8 mouse cellular contexts compared by ENCODE assay signal in the genomic region with DNA sequence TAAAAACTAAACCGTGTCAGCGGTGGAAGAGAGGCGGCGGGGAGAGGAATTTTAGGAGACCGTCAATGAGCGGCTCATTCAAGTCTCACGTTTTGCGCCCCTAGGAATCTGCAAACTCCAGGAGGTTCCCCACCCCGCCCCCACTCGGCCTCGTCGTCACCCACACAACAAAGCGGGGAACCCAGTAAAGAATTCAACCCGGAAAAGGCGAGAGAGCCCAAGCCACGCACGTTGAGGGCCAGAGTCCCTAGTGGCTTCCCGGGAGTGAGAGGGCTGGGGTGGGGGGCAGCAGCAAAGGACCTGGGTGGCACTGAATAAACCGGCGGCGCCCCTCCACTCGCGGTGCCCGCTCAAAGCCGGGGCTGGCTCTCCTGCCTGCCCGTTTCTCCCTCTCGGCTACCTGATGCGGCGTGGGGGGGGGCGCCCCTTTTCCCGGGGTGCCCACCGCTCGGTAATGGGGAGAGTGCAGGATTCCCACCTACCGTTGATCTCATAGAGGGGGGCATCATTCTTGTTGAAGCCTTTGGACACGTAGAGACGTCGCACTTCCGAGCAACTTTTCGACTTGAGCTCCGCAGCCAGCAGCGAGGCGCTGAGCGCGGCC. TPM values are rescaled to one million over a fixed set of nuclear protein-coding genes. Genes with fewer than 3 reads are reported as not detected.
A peak's percentile ranks its signal among the peaks of the same experiment; 100 is the strongest.
DNase-seq lines count a peak whose midpoint lies in the region; ATAC-seq and TF ChIP-seq lines count a peak whose summit lies in the region.

No protein-coding gene starts in this region.

- peak; percentile 57 for DNase-seq in adrenal gland, adult 2 months
- no peak for DNase-seq in adrenal gland, postnatal 4 days (ENCODE audit: low spot score in 2 of 2)
- no peak for DNase-seq in thymus, adult 2 months
- DNase-seq in thymus, postnatal 10 days (ENCODE audit: low spot score in 2 of 2), result no peak
- no peak for DNase-seq in thymus, adult 18-20 months

- no peaks in the 10 kb centered on the region for H3K36me3 ChIP-seq in thymus, adult 2 months (ENCODE audit: control insufficient read depth, insufficient read depth, low read length)
- H3K36me3 ChIP-seq in hindbrain, embryonic 13.5 days, result no peaks in the 10 kb centered on the region
- H3K36me3 ChIP-seq in liver, embryonic 15.5 days (replicated peaks), result no peaks in the 10 kb centered on the region
- no peaks in the 10 kb centered on the region for H3K36me3 ChIP-seq in stomach, embryonic 16.5 days (ENCODE audit: control insufficient read depth, insufficient read depth, low read length)

- TF ChIP-seq CTCF in thymus, adult 2 months (IDR thresholded peaks at IDR 0.05; ENCODE audit: borderline replicate concordance, control insufficient read depth, extremely low read depth, insufficient read depth, low read length, poor library complexity), result no peak

- peak overlapping the region; percentile 73 for H3K4me2 ChIP-seq in hindbrain, embryonic 13.5 days
- peak overlapping the region; percentile 90 for H3K4me2 ChIP-seq in liver, embryonic 15.5 days
- H3K4me2 ChIP-seq in stomach, embryonic 16.5 days (ENCODE audit: low read depth, low read length), result peak overlapping the region; percentile 59

- H3K27me3 ChIP-seq in thymus, adult 2 months (ENCODE audit: control insufficient read depth, insufficient read depth, low read length), result no peaks in the 10 kb centered on the region
- H3K27me3 ChIP-seq in hindbrain, embryonic 13.5 days, result peaks cover 21% of the 10 kb centered on the region
- peaks cover 28% of the 10 kb centered on the region for H3K27me3 ChIP-seq in liver, embryonic 15.5 days
- H3K27me3 ChIP-seq in stomach, embryonic 16.5 days (ENCODE audit: control insufficient read depth, insufficient read depth, low read length), result no peaks in the 10 kb centered on the region; the same call in 1 of the 2 replicates

- WGBS in thymus, adult 2 months, result 5% methylated on average over 36 of the region's 44 CpGs
- 16% methylated on average over 39 of the region's 44 CpGs for WGBS in hindbrain, embryonic 13.5 days
- WGBS in liver, embryonic 15.5 days (ENCODE audit: insufficient replicate concordance), result 17% methylated on average over 41 of the region's 44 CpGs
- WGBS in stomach, embryonic 16.5 days, result 15% methylated on average over 44 of the region's 44 CpGs

- H3K4me3 ChIP-seq in thymus, adult 2 months (ENCODE audit: control insufficient read depth, insufficient read depth, low read length), result peak overlapping the region; percentile 3; the same call in 1 of the 2 replicates
- peak overlapping the region; percentile 51 for H3K4me3 ChIP-seq in hindbrain, embryonic 13.5 days
- peak overlapping the region; percentile 63 for H3K4me3 ChIP-seq in liver, embryonic 15.5 days (replicated peaks)
- peak overlapping the region; percentile 63 for H3K4me3 ChIP-seq in stomach, embryonic 16.5 days (replicated peaks; ENCODE audit: low read length)

- H3K9me3 ChIP-seq in hindbrain, embryonic 13.5 days, result no peaks in the 10 kb centered on the region
- no peaks in the 10 kb centered on the region for H3K9me3 ChIP-seq in liver, embryonic 15.5 days (replicated peaks)
- H3K9me3 ChIP-seq in stomach, embryonic 16.5 days (replicated peaks; ENCODE audit: control insufficient read depth, low read length), result no peaks in the 10 kb centered on the region

- H3K27ac ChIP-seq in thymus, adult 2 months (ENCODE audit: control insufficient read depth, insufficient read depth, low read length), result no peak overlapping the region
- no peak overlapping the region for H3K27ac ChIP-seq in hindbrain, embryonic 13.5 days
- H3K27ac ChIP-seq in liver, embryonic 15.5 days (replicated peaks), result no peak overlapping the region
- no peak overlapping the region for H3K27ac ChIP-seq in stomach, embryonic 16.5 days (ENCODE audit: low read length)

- no peaks in the 10 kb centered on the region for H3K4me1 ChIP-seq in thymus, adult 2 months (replicated peaks; ENCODE audit: control insufficient read depth, insufficient read depth, low read length)
- H3K4me1 ChIP-seq in hindbrain, embryonic 13.5 days (replicated peaks), result peaks cover 9% of the 10 kb centered on the region
- H3K4me1 ChIP-seq in liver, embryonic 15.5 days (replicated peaks), result peaks cover 18% of the 10 kb centered on the region
- no peaks in the 10 kb centered on the region for H3K4me1 ChIP-seq in stomach, embryonic 16.5 days (ENCODE audit: control insufficient read depth, insufficient read depth, low read length)

- TF ChIP-seq POLR2A in thymus, adult 2 months (IDR thresholded peaks at IDR 0.05; ENCODE audit: control insufficient read depth, extremely low read depth, insufficient read depth, low read length, poor library complexity), result no peak

- H3K9ac ChIP-seq in hindbrain, embryonic 13.5 days, result peak overlapping the region; percentile 71
- peak overlapping the region; percentile 59; the same call in 1 of the 2 replicates for H3K9ac ChIP-seq in liver, embryonic 15.5 days
- peak overlapping the region; percentile 71 for H3K9ac ChIP-seq in stomach, embryonic 16.5 days (ENCODE audit: low read length)

- ATAC-seq in hindbrain, embryonic 13.5 days (ENCODE audit: low FRiP score), result no peak
- ATAC-seq in liver, embryonic 15.5 days (ENCODE audit: insufficient read depth), result no peak; the same call in 1 of the 2 replicates
- ATAC-seq in stomach, embryonic 16.5 days (ENCODE audit: insufficient read depth, low FRiP score), result no peak

RNA-seq across cellular contexts. Expression of a gene that starts 0.8 kb away (rescaled TPM):
- 100 to 1,000 TPM in 1 of 2 experiments, 10 to 100 TPM in 1; 82.9 to 174 TPM for total RNA-seq in adrenal gland, adult 2 months (2021)
- 63.6 and 100 TPM in 2 replicates for polyA plus RNA-seq in adrenal gland, adult 2 months (2012; rRNA removed)
- 100 to 1,000 TPM; 183 to 209 TPM for total RNA-seq in adrenal gland, postnatal 4 days (2021)
- 3.9 and 5.0 TPM in 2 replicates for polyA plus RNA-seq in thymus, adult 2 months (2012; rRNA removed)
- 10.3 and 11.8 TPM in 2 replicates for polyA plus RNA-seq in hindbrain, embryonic 13.5 days (2015; fragmentation: Nextera tagmentation; extraction: Ambion mirVana)
- 4.9 and 5.1 TPM in 2 replicates for polyA plus RNA-seq in liver, embryonic 15.5 days (2015; fragmentation: Nextera tagmentation; extraction: Ambion mirVana)
- polyA plus RNA-seq in stomach, embryonic 16.5 days (2015; fragmentation: Nextera tagmentation; extraction: Ambion mirVana), result 44.4 and 47.0 TPM in 2 replicates

Comparison
In these comparisons a context has a peak if more than half of its experiments do, and no peak if none do; other contexts are left out.
1. H3K4me3 ChIP-seq: peak in every context shown above with its lines; median percentile 63 in liver, embryonic 15.5 days; 63 in stomach, embryonic 16.5 days; 51 in hindbrain, embryonic 13.5 days; 3 in thymus, adult 2 months.